Mouse (Mus musculus): Measurements from ENCODE around the gene Zfp42. TPM values are rescaled to one million over a fixed set of nuclear protein-coding genes. Genes with fewer than 3 reads are reported as not detected.

Gene Zfp42
- polyA plus RNA-seq, 1 experiment from 2014 or later, result not detected

- H3K27me3 ChIP-seq, result no peaks in the 10 kb centered on the region
- H3K4me3 ChIP-seq, result no peak overlapping the region
- no peaks in the 10 kb centered on the region for H3K9me3 ChIP-seq (replicated peaks)
- no peak overlapping the region for H3K27ac ChIP-seq
- no peaks in the 10 kb centered on the region for H3K4me1 ChIP-seq
- no peak overlapping the region for H3K4me2 ChIP-seq
- H3K9ac ChIP-seq, result no peak overlapping the region
- 95% methylated on average over 21 of the region's 21 CpGs for WGBS
- no peak for ATAC-seq
- no peaks in the 10 kb centered on the region for H3K36me3 ChIP-seq (ENCODE audit: poor library complexity, severe bottlenecking)
These were observed 11.0 kb downstream of the Zfp42 start for GRCm38 (mm10) chr8:43295826-43296225.

- Histone ChIP-seq H3K9me3 (replicated peaks) (no peaks in the 10 kb centered on the region), H3K4me3 (no peak overlapping the region), H3K9ac (no peak overlapping the region), H3K27me3 (no peaks in the 10 kb centered on the region), H3K27ac (no peak overlapping the region), H3K4me2 (no peak overlapping the region), H3K36me3 (ENCODE audit: poor library complexity, severe bottlenecking) (no peaks in the 10 kb centered on the region), H3K4me1 (no peaks in the 10 kb centered on the region)
- WGBS, result 86% methylated on average over 4 of the region's 4 CpGs
- ATAC-seq, result no peak
These were observed 12.6 kb downstream of the Zfp42 start for GRCm38 (mm10) chr8:43294191-43294590.

- H3K9ac ChIP-seq, result no peak overlapping the region
- ATAC-seq, result no peak
- no peak overlapping the region for H3K4me2 ChIP-seq
- whole genome bisulfite sequencing, result 88% methylated on average over 5 of the region's 5 CpGs
- H3K27ac ChIP-seq, result no peak overlapping the region
- no peak overlapping the region for H3K4me3 ChIP-seq
- no peaks in the 10 kb centered on the region for H3K4me1 ChIP-seq
- no peaks in the 10 kb centered on the region for H3K27me3 ChIP-seq
- no peaks in the 10 kb centered on the region for H3K9me3 ChIP-seq (replicated peaks)
- no peaks in the 10 kb centered on the region for H3K36me3 ChIP-seq (ENCODE audit: poor library complexity, severe bottlenecking)
These were observed 16.2 kb downstream of the Zfp42 start for GRCm38 (mm10) chr8:43290424-43291111.

DNA sequence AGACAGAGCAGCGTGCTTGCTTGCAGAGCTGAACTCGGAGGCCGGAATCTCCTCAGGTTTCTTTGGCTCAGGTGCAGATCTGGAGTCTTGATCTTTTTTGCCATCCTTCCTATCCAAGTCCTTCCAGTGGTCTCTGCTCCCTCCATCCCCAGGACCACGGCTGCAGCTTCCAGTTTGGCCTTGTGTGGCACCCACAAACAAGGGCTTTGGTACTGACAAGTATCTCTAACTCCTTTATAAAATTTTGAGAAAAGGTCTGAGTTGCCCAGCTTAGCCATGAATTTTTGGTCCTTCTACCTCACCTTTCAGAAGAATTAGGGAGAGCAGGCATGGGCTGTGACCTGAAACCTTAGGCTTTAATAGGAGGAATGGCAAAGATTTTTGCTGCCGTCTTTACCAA is 17.0 kb downstream of the Zfp42 start:
- Histone ChIP-seq H3K27me3 (no peaks in the 10 kb centered on the region), H3K27ac (no peak overlapping the region), H3K4me2 (no peak overlapping the region), H3K36me3 (ENCODE audit: poor library complexity, severe bottlenecking) (no peaks in the 10 kb centered on the region), H3K4me1 (no peaks in the 10 kb centered on the region), H3K9ac (no peak overlapping the region), H3K4me3 (no peak overlapping the region), H3K9me3 (replicated peaks) (no peaks in the 10 kb centered on the region)
- WGBS, result 93% methylated on average over 5 of the region's 5 CpGs
- ATAC-seq, result no peak

DNA sequence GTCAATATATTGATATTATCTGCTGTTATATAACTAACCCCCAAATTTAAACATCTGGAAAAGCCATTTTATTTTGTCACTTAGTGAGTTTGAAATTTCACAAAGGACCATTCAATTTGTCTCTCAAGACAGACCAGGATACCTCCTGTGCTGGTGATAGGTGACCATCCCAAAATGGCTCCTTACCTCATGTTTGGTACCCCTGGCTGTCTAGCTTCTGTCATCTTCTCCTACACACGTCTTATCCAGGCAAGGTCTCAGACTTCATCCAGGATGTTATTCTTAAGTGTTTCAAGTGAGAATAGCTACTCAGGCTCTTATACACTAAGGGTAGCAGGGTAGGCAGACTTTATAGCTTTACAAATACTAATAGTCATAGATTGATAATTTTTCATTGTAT is 17.9 kb downstream of the Zfp42 start:
- Histone ChIP-seq H3K36me3 (ENCODE audit: poor library complexity, severe bottlenecking) (no peaks in the 10 kb centered on the region), H3K4me2 (no peak overlapping the region)
- 91% methylated on average over 1 of the region's 1 CpGs for WGBS

GRCm38 (mm10) chr8:43287456-43287855 is 19.3 kb downstream of the Zfp42 start:
- Histone ChIP-seq H3K27ac (no peak overlapping the region), H3K27me3 (no peaks in the 10 kb centered on the region), H3K9me3 (replicated peaks) (no peaks in the 10 kb centered on the region), H3K4me2 (no peak overlapping the region), H3K9ac (no peak overlapping the region), H3K36me3 (ENCODE audit: poor library complexity, severe bottlenecking) (no peaks in the 10 kb centered on the region), H3K4me1 (no peaks in the 10 kb centered on the region), H3K4me3 (no peak overlapping the region)
- 89% methylated on average over 6 of the region's 6 CpGs for WGBS
- ATAC-seq, result no peak

More for the DNA sequence above, 17.9 kb downstream of the Zfp42 start:
- Histone ChIP-seq H3K27me3 (no peaks in the 10 kb centered on the region), H3K4me3 (no peak overlapping the region), H3K9ac (no peak overlapping the region), H3K9me3 (replicated peaks) (no peaks in the 10 kb centered on the region), H3K4me1 (no peaks in the 10 kb centered on the region), H3K27ac (no peak overlapping the region)
- ATAC-seq, result no peak

DNA sequence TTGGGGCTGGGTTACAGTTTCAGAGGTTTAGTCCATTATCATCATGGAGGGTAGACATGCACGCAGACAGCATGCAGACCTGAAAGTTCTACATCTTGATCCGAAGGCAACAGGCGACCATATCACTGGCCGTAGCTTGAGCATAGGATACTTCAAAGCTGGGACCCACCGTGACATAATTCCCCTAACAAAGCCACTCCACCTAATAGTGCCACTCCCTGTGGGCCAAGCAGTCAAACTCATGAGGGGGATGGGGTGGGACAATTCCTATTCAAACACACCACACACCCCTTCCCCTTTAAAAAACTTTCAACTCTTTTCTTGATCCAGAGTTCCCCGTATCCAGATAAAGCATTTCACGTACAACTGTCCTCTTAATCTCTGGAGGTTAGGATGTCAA is 23.5 kb downstream of the Zfp42 start:
- WGBS, result 77% methylated on average over 7 of the region's 7 CpGs
- H3K4me2 ChIP-seq, result no peak overlapping the region
- no peak overlapping the region for H3K4me3 ChIP-seq
- no peak for ATAC-seq
- H3K27ac ChIP-seq, result no peak overlapping the region
- H3K4me1 ChIP-seq, result no peaks in the 10 kb centered on the region
- H3K36me3 ChIP-seq (ENCODE audit: poor library complexity, severe bottlenecking), result no peaks in the 10 kb centered on the region
- H3K27me3 ChIP-seq, result no peaks in the 10 kb centered on the region
- no peak overlapping the region for H3K9ac ChIP-seq
- H3K9me3 ChIP-seq (replicated peaks), result no peaks in the 10 kb centered on the region

- H3K36me3 ChIP-seq (ENCODE audit: poor library complexity, severe bottlenecking), result no peaks in the 10 kb centered on the region
- no peak overlapping the region for H3K27ac ChIP-seq
- H3K4me1 ChIP-seq, result no peaks in the 10 kb centered on the region
- H3K4me2 ChIP-seq, result no peak overlapping the region
- H3K9ac ChIP-seq, result no peak overlapping the region
- no peak for ATAC-seq
- WGBS, result 69% methylated on average over 4 of the region's 4 CpGs
- no peaks in the 10 kb centered on the region for H3K27me3 ChIP-seq
- no peaks in the 10 kb centered on the region for H3K9me3 ChIP-seq (replicated peaks)
- H3K4me3 ChIP-seq, result no peak overlapping the region
These were observed 28.4 kb downstream of the Zfp42 start for GRCm38 (mm10) chr8:43278397-43278796.

DNA sequence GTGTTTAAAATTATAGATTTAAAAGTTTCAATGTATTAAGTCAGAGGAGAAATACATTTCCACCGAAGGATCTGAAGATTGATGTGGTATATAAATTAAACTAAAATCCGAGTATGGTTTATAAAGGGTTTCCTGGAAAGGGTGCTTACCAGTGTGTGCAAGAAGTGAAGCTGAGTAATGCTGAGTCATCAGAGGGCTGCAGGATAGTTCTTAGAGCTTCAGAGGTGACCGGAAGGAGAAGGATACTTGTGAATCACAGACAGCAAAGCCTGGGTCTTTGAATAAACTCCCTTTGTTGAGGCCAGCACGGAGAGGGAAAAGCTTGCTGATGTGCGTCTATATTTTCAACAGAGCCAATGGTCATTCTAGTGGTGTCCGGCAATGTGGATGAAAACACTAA is 45.8 kb downstream of the Zfp42 start:
- no peak overlapping the region for H3K27ac ChIP-seq
- H3K9ac ChIP-seq, result no peak overlapping the region
- no peak for ATAC-seq
- H3K4me3 ChIP-seq, result no peak overlapping the region
- no peaks in the 10 kb centered on the region for H3K27me3 ChIP-seq
- WGBS, result 89% methylated on average over 6 of the region's 6 CpGs
- no peaks in the 10 kb centered on the region for H3K36me3 ChIP-seq (ENCODE audit: poor library complexity, severe bottlenecking)
- no peaks in the 10 kb centered on the region for H3K9me3 ChIP-seq (replicated peaks)
- no peaks in the 10 kb centered on the region for H3K4me1 ChIP-seq
- H3K4me2 ChIP-seq, result no peak overlapping the region

GRCm38 (mm10) chr8:43257886-43258285 is 48.9 kb downstream of the Zfp42 start:
- no peak for ATAC-seq
- 97% methylated on average over 1 of the region's 1 CpGs for WGBS
- Histone ChIP-seq H3K9ac (no peak overlapping the region), H3K4me3 (no peak overlapping the region), H3K4me2 (no peak overlapping the region), H3K4me1 (no peaks in the 10 kb centered on the region), H3K27ac (no peak overlapping the region), H3K36me3 (ENCODE audit: poor library complexity, severe bottlenecking) (no peaks in the 10 kb centered on the region), H3K9me3 (replicated peaks) (no peaks in the 10 kb centered on the region), H3K27me3 (no peaks in the 10 kb centered on the region)

GRCm38 (mm10) chr8:43255695-43256094 is 51.1 kb downstream of the Zfp42 start:
- WGBS, result 90% methylated on average over 6 of the region's 6 CpGs
- no peak overlapping the region for H3K27ac ChIP-seq
- H3K36me3 ChIP-seq (ENCODE audit: poor library complexity, severe bottlenecking), result no peaks in the 10 kb centered on the region
- no peak for ATAC-seq
- H3K4me3 ChIP-seq, result no peak overlapping the region
- H3K9ac ChIP-seq, result no peak overlapping the region
- H3K4me1 ChIP-seq, result no peaks in the 10 kb centered on the region
- no peak overlapping the region for H3K4me2 ChIP-seq
- no peaks in the 10 kb centered on the region for H3K27me3 ChIP-seq
- no peaks in the 10 kb centered on the region for H3K9me3 ChIP-seq (replicated peaks)

GRCm38 (mm10) chr8:43251653-43252052 is 55.1 kb downstream of the Zfp42 start:
- H3K9ac ChIP-seq, result no peak overlapping the region
- H3K4me2 ChIP-seq, result no peak overlapping the region
- H3K27ac ChIP-seq, result no peak overlapping the region
- H3K36me3 ChIP-seq (ENCODE audit: poor library complexity, severe bottlenecking), result no peaks in the 10 kb centered on the region
- no peaks in the 10 kb centered on the region for H3K9me3 ChIP-seq (replicated peaks)
- WGBS, result 81% methylated on average over 6 of the region's 6 CpGs
- H3K4me3 ChIP-seq, result no peak overlapping the region
- no peaks in the 10 kb centered on the region for H3K27me3 ChIP-seq
- ATAC-seq, result no peak
- H3K4me1 ChIP-seq, result no peaks in the 10 kb centered on the region

GRCm38 (mm10) chr8:43248707-43249106 is 58.1 kb downstream of the Zfp42 start:
- no peak overlapping the region for H3K4me2 ChIP-seq
- H3K27me3 ChIP-seq, result no peaks in the 10 kb centered on the region
- no peak overlapping the region for H3K4me3 ChIP-seq
- no peak overlapping the region for H3K27ac ChIP-seq
- H3K36me3 ChIP-seq (ENCODE audit: poor library complexity, severe bottlenecking), result no peaks in the 10 kb centered on the region
- no peak for ATAC-seq
- H3K9me3 ChIP-seq (replicated peaks), result no peaks in the 10 kb centered on the region
- H3K4me1 ChIP-seq, result no peaks in the 10 kb centered on the region
- 93% methylated on average over 8 of the region's 8 CpGs for WGBS
- H3K9ac ChIP-seq, result no peak overlapping the region
